ENCODE assay signal across 16 mouse cellular contexts in the genomic region with DNA sequence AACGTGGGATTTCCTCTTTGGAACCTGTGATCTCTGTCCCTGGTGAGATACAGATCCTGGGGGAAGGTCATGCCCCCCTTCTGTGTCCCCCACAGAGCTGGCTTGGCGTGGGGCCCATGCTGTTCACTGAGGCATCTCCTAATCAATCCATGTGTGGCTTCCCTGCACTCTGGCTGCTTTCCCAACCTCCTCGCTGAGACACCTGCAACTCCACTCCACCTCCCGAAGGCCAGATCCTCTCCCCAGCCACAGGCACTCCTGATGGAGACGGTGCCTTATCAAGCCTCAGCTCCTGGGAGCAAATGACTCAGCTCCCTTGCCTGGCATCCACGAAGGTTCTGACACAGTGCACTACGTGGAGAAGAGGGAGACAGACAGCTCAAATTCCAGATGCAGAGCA. TPM values are rescaled to one million over a fixed set of nuclear protein-coding genes. Genes with fewer than 3 reads are reported as not detected.
DNase-seq lines count a peak whose midpoint lies in the region; ATAC-seq and TF ChIP-seq lines count a peak whose summit lies in the region.
"Had no signal": no experiment of that assay in that cellular context is flagged by ENCODE, and none has a peak within 500 bp of the region (broad histone marks: within the 10 kb centered on the region; RNA-seq: fewer than 3 reads in every experiment).

No protein-coding gene starts in this region.

- no peak overlapping the region for H3K27ac ChIP-seq in forebrain, postnatal 0 days (ENCODE audit: low read depth, low read length)
- no peak overlapping the region for H3K27ac ChIP-seq in forebrain, embryonic 11.5 days (ENCODE audit: low read depth, low read length)
- peak overlapping the region; percentile 18; the same call in 1 of the 2 replicates for H3K27ac ChIP-seq in kidney, embryonic 15.5 days
- H3K27ac ChIP-seq: intestine, embryonic 15.5 days; liver, embryonic 14.5 days; macrophage had no signal

- no peaks in the 10 kb centered on the region for H3K9me3 ChIP-seq in forebrain, postnatal 0 days (ENCODE audit: low read length)
- H3K9me3 ChIP-seq in forebrain, embryonic 11.5 days (ENCODE audit: control insufficient read depth, low read length): no peaks in the 10 kb centered on the region
- H3K9me3 ChIP-seq in kidney, embryonic 15.5 days (replicated peaks): no peaks in the 10 kb centered on the region
- H3K9me3 ChIP-seq: intestine, embryonic 15.5 days had no signal

- no peaks in the 10 kb centered on the region for H3K36me3 ChIP-seq in forebrain, postnatal 0 days (ENCODE audit: insufficient read depth)
- no peaks in the 10 kb centered on the region for H3K36me3 ChIP-seq in forebrain, embryonic 11.5 days (ENCODE audit: control insufficient read depth, insufficient read depth, low read length)
- H3K36me3 ChIP-seq in kidney, embryonic 15.5 days: no peaks in the 10 kb centered on the region
- H3K36me3 ChIP-seq: intestine, embryonic 15.5 days had no signal

- no peak for TF ChIP-seq CTCF in forebrain, postnatal 0 days (IDR thresholded peaks at IDR 0.05; ENCODE audit: low read depth)

- H3K4me3 ChIP-seq in forebrain, postnatal 0 days (ENCODE audit: low read depth, low read length): no peak overlapping the region
- no peak overlapping the region for H3K4me3 ChIP-seq in forebrain, embryonic 11.5 days (ENCODE audit: low read depth, low read length)
- no peak overlapping the region for H3K4me3 ChIP-seq in kidney, embryonic 15.5 days (replicated peaks)
- H3K4me3 ChIP-seq: intestine, embryonic 15.5 days had no signal

- no peak overlapping the region for H3K9ac ChIP-seq in forebrain, postnatal 0 days
- no peak overlapping the region for H3K9ac ChIP-seq in forebrain, embryonic 11.5 days (ENCODE audit: low read length)
- no peak overlapping the region for H3K9ac ChIP-seq in kidney, embryonic 15.5 days
- H3K9ac ChIP-seq: intestine, embryonic 15.5 days; liver, embryonic 14.5 days had no signal

- H3K4me2 ChIP-seq in forebrain, postnatal 0 days (ENCODE audit: low read depth): no peak overlapping the region
- no peak overlapping the region for H3K4me2 ChIP-seq in forebrain, embryonic 11.5 days (ENCODE audit: low read depth, low read length, severe bottlenecking)
- H3K4me2 ChIP-seq in kidney, embryonic 15.5 days: no peak overlapping the region
- H3K4me2 ChIP-seq: intestine, embryonic 15.5 days had no signal

- H3K27me3 ChIP-seq in forebrain, postnatal 0 days (ENCODE audit: insufficient read depth, low read length): no peaks in the 10 kb centered on the region
- no peaks in the 10 kb centered on the region for H3K27me3 ChIP-seq in forebrain, embryonic 11.5 days (ENCODE audit: control insufficient read depth, insufficient read depth, low read length)
- no peaks in the 10 kb centered on the region for H3K27me3 ChIP-seq in kidney, embryonic 15.5 days
- H3K27me3 ChIP-seq: intestine, embryonic 15.5 days; Patski had no signal

- ATAC-seq in forebrain, postnatal 0 days: 0 out of 2 replicates have a peak, but pooled peaks have one; percentile 34
- no peak for ATAC-seq in forebrain, embryonic 11.5 days (replicated peaks; ENCODE audit: low FRiP score)
- ATAC-seq in kidney, embryonic 15.5 days (replicated peaks; ENCODE audit: low FRiP score): no peak; the same call in 1 of the 2 replicates
- ATAC-seq: intestine, embryonic 15.5 days; Patski had no signal

- 25% methylated on average over 7 of the region's 7 CpGs for WGBS in forebrain, postnatal 0 days
- 45% methylated on average over 7 of the region's 7 CpGs for WGBS in forebrain, embryonic 11.5 days
- WGBS in kidney, embryonic 15.5 days: 33% methylated on average over 7 of the region's 7 CpGs

- no peaks in the 10 kb centered on the region for H3K4me1 ChIP-seq in forebrain, postnatal 0 days (ENCODE audit: insufficient read depth)
- no peaks in the 10 kb centered on the region for H3K4me1 ChIP-seq in forebrain, embryonic 11.5 days (replicated peaks; ENCODE audit: control insufficient read depth, insufficient read depth, low read length)
- peaks cover 6% of the 10 kb centered on the region for H3K4me1 ChIP-seq in kidney, embryonic 15.5 days
- H3K4me1 ChIP-seq: intestine, embryonic 15.5 days had no signal

- no peak for DNase-seq in forebrain, postnatal 0 days
- DNase-seq in forebrain, embryonic 11.5 days (ENCODE audit: low spot score): no peak
- peak; percentile 31 for DNase-seq in right cerebral cortex, postnatal 14 days
- DNase-seq in right cerebral cortex, postnatal 36 days (ENCODE audit: low spot score in 2 of 2): no peak
- DNase-seq in testis, postnatal 14 days (ENCODE audit: low spot score): peak; percentile 15
- no peak for DNase-seq in frontal cortex, postnatal 14 days (ENCODE audit: low spot score in 2 of 2)
- no peak for DNase-seq in adrenal gland, adult 2 months
- DNase-seq: adrenal gland, postnatal 25 days; heart, postnatal 14 days; thymus, adult 2 months had no signal

RNA-seq across cellular contexts. Expression of gene Cacng3, which starts 58.6 kb away (rescaled TPM):
- 8.2 and 12.6 TPM in 2 replicates for total RNA-seq in forebrain, postnatal 0 days (2014; rRNA removed)
- polyA plus RNA-seq in forebrain, postnatal 0 days (2015; fragmentation: Nextera tagmentation; extraction: Ambion mirVana): 17.1 and 28.2 TPM in 2 replicates
- polyA plus RNA-seq in forebrain, embryonic 11.5 days (2014; fragmentation: Nextera tagmentation; extraction: Ambion mirVana): 1.3 TPM in 2 replicates
- 0.58 and 1.5 TPM in 2 replicates for polyA plus RNA-seq in kidney, embryonic 15.5 days (2015; fragmentation: Nextera tagmentation; extraction: Ambion mirVana)
- 1 to 10 TPM; 1.3 to 2.2 TPM for total RNA-seq in adrenal gland, adult 2 months (2021)
- polyA plus RNA-seq in adrenal gland, adult 2 months (2012; rRNA removed): 0.42 and 0.51 TPM in 2 replicates
- polyA plus RNA-seq: gonadal fat pad, adult 2 months; liver, embryonic 14.5 days; macrophage; Patski; thymus, adult 2 months had no signal

Comparison
In these comparisons a context has a peak if more than half of its experiments do, and no peak if none do; other contexts are left out.
1. DNase-seq: peak in right cerebral cortex, postnatal 14 days (single experiment) and testis, postnatal 14 days (single experiment); none in forebrain, postnatal 0 days (single experiment), forebrain, embryonic 11.5 days (single experiment), right cerebral cortex, postnatal 36 days (0 of 2), frontal cortex, postnatal 14 days (0 of 2) and adrenal gland, adult 2 months (single experiment).